Mouse (Mus musculus): ENCODE measurements around the gene Eif1b. TPM values are rescaled to one million over a fixed set of nuclear protein-coding genes. Genes with fewer than 3 reads are reported as not detected.
A peak's percentile ranks its signal among the peaks of the same experiment; 100 is the strongest.
"Not testable (repeated sequence)": the region's sequence is repeated elsewhere in the genome, so short reads cannot be mapped to it uniquely, and the experiment has no call there.

The Eif1b gene
- polyA plus RNA-seq, 1 experiment from 2014 or later, result 342 TPM

DNA sequence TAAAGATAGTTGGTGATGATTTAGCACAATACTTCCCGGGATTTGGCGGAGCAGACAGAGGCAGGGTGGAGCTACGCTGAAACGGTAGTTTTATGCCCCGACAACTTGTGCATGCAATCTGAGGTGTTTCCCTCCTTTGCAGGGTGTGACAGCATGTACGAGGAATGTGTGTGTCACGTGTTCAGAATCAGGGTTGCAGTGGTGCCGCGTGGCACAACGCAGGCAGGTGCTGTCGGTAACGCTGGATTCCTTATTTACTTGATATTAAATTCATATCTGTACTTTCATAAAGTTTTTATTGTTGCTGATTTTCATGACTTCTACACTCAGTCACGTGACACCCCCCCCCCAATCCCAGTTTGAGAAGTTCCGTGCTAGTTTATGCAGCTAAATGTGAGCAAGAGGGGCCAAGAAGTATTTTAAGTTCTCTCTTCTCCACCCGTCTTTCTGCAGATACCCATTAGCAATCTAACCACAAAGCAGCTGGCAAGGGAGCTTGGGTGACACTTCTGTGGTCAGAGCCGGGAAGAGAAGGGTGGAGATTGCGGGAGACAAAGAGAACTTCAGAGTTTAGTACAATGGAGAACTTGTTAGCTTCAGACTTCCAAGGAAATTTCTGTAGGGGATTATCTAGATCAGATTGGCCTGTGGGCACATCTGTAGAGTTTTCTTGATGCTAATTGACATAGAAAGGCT, 36.9 kb downstream of the Eif1b start:
- no peak for ATAC-seq (ENCODE audit: low read depth)
- Histone ChIP-seq H3K27ac (replicated peaks) (no peak overlapping the region), H3K4me3 (no peak overlapping the region), H3K9ac (no peak overlapping the region), H3K36me3 (no peaks in the 10 kb centered on the region), H3K9me3 (no peaks in the 10 kb centered on the region; the same call in 1 of the 2 replicates), H3K4me2 (no peak overlapping the region), H3K27me3 (no peaks in the 10 kb centered on the region), H3K4me1 (replicated peaks) (no peaks in the 10 kb centered on the region)
- 85% methylated on average over 17 of the region's 17 CpGs for WGBS

DNA sequence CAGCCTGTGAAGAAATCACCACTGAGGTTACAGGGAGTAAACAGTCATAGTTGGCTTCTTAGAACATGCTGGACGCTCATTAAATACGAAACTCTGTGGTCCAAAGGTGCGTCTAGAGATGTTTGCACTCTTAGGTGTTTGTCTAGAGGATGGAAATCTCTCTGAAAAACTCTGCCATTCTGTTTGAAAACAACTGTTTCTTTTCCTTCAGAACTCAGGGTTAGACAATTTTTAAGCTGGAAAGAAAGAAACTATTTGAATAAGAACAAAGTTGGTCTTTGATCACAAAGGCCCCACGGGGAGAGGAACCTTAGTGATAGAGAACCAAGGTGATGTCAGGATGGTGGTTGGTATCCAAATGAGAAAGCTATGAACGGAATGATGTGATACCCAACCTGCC, 38.4 kb downstream of the Eif1b start:
- Histone ChIP-seq H3K9me3 (no peaks in the 10 kb centered on the region; the same call in 1 of the 2 replicates), H3K36me3 (no peaks in the 10 kb centered on the region), H3K4me1 (replicated peaks) (no peaks in the 10 kb centered on the region), H3K9ac (no peak overlapping the region), H3K27me3 (no peaks in the 10 kb centered on the region), H3K4me3 (no peak overlapping the region), H3K27ac (replicated peaks) (no peak overlapping the region), H3K4me2 (no peak overlapping the region)
- WGBS, result 92% methylated on average over 5 of the region's 5 CpGs
- ATAC-seq (ENCODE audit: low read depth), result no peak

DNA sequence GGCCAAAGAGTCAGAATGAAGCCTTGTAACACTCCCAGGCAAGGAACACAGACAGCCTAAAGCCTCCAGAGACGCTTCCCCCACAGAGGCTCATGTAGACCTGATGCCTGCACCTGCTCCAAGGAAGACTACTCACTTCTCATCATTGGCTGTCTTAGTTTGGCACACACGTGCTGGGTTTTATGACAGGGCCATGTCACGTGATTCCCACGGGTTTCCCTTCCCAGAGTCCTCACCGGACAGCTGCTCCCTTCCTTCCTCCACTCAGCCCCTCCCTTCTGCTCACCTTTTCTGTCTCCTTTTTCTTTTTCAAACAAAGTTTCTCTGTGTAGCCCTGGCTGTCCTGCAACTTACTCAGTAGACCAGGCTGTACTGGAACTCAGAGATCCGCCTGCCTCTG, 40.0 kb downstream of the Eif1b start:
- Histone ChIP-seq H3K27me3 (no peaks in the 10 kb centered on the region), H3K4me2 (no peak overlapping the region), H3K9me3 (no peaks in the 10 kb centered on the region; the same call in 1 of the 2 replicates), H3K9ac (no peak overlapping the region), H3K27ac (replicated peaks) (no peak overlapping the region), H3K4me1 (replicated peaks) (no peaks in the 10 kb centered on the region), H3K4me3 (no peak overlapping the region), H3K36me3 (no peaks in the 10 kb centered on the region)
- no peak for ATAC-seq (ENCODE audit: low read depth)
- 85% methylated on average over 6 of the region's 6 CpGs for WGBS

DNA sequence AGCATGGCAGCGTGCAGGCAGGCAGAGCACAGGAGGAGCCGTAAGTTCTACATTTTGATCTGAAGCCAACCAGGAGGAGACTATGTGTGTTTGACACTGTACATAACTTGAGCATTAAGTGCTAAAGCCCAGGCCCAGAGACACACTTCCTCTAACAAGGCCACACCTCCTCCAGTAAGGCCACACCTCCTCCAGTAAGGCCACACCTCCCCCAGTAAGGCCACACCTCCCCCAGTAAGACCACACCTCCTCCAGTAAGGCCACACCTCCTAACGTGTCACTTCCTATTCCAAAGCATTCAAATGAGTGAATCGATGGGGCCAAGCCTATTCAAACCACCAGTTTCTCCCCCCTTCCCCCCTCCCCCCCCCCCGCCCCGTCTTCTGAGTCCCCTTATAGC, 40.7 kb downstream of the Eif1b start:
- Histone ChIP-seq H3K4me1 (replicated peaks) (no peaks in the 10 kb centered on the region), H3K4me2 (no peak overlapping the region), H3K36me3 (no peaks in the 10 kb centered on the region), H3K9me3 (no peaks in the 10 kb centered on the region; the same call in 1 of the 2 replicates), H3K9ac (no peak overlapping the region), H3K27ac (replicated peaks) (no peak overlapping the region), H3K4me3 (no peak overlapping the region), H3K27me3 (no peaks in the 10 kb centered on the region)
- whole genome bisulfite sequencing, result 87% methylated on average over 6 of the region's 6 CpGs
- no peak for ATAC-seq (ENCODE audit: low read depth)

DNA sequence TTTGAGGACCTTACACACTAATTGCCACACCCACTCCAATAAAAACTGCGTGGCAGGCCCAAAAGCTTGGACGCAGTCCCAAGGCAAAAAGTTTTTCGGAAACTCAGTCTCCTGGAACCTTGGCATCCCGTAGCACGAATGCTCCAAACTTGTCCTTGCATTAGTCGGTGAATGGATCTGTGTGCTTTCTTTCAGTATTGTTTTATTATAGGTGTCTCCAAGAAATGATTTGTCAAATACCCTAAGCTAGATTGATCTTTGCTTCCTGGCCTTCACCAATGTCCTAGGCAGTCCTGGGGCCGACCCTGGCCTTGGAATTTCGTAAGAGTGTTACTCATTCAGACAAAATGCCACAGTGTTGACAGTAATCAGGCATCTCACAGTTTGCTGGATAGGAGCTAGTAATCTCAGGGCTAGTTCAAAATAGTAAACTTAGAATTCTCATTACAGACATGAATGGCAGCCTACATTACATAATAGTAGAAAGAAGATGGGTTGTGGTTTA, 41.5 kb downstream of the Eif1b start:
- not testable (repeated sequence) for H3K36me3 ChIP-seq; H3K27me3 ChIP-seq; H3K9ac ChIP-seq; H3K27ac ChIP-seq (replicated peaks); H3K4me2 ChIP-seq; ATAC-seq (ENCODE audit: low read depth); H3K4me3 ChIP-seq; H3K9me3 ChIP-seq; H3K4me1 ChIP-seq (replicated peaks)
- 94% methylated on average over 8 of the region's 8 CpGs for WGBS

DNA sequence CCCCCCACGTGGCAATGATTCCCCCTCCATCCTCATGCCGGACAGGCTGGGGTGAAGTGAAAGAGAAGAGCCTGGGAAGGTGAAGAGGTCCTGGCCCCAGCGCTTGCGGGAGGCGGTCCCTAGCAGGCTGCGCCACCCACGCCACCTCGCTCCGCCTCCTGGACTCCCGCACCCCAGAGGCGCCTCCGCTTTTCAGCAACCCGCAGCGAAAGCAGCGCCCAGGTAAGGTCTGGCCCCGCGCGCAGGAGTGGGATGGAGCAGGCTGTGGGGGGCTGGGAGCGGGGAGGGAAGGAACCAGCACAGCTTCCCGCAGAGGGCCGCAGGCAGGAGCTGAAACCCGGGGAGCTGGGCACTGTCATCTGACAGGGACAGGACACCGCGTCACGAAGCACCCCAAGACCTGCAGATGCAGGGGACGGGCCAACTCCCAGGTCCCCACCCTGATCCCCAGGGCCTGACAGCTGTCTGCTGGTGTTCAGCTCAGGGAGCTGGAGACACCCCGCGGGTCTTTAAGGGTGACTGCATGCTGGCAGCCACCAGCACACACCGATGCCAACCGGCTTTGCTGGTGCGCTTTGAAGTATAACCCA, 47.7 kb downstream of the Eif1b start, which contains the start of gene Entpd3:
Gene Entpd3 (plus strand): TSS at position 157 of the 590 bp plus-strand sequence.
- ATAC-seq (ENCODE audit: low read depth), result peak; percentile 63
- 1% methylated on average over 31 of the region's 31 CpGs for WGBS

DNA sequence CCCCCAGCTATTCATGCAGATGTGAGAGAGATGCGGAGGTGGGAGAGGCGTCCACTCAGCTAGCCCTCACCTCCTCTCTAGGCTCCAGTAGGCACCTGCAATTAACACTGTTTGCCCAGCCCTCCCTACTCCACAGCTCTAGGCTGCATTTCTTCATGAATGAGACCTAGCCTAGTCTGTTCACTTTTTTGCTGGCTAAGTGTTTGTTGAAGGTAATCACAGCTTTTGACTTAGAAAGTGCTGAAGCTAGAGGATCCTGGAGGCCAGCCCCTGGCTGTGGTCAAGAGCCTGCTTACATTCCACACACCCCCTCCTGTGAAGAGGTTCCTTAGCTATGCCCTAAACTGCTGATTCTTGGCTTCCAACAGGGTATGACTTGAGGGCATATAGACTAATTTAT, 49.4 kb downstream of the Eif1b start:
- 43% methylated on average over 2 of the region's 2 CpGs for WGBS
- peaks cover 40% of the 10 kb centered on the region for H3K27me3 ChIP-seq
- H3K27ac ChIP-seq (replicated peaks), result no peak overlapping the region
- H3K4me3 ChIP-seq, result no peak overlapping the region
- H3K9ac ChIP-seq, result no peak overlapping the region
- H3K4me1 ChIP-seq (replicated peaks), result peaks cover 11% of the 10 kb centered on the region
- no peak overlapping the region for H3K4me2 ChIP-seq
- ATAC-seq (ENCODE audit: low read depth), result no peak
- no peaks in the 10 kb centered on the region for H3K9me3 ChIP-seq
- H3K36me3 ChIP-seq, result no peaks in the 10 kb centered on the region

More for the DNA sequence above, 47.7 kb downstream of the Eif1b start, which contains the start of gene Entpd3:
- H3K36me3 ChIP-seq, result no peaks in the 10 kb centered on the region
- peaks cover 11% of the 10 kb centered on the region for H3K4me1 ChIP-seq (replicated peaks)
- peaks cover 40% of the 10 kb centered on the region for H3K27me3 ChIP-seq
- H3K27ac ChIP-seq (replicated peaks), result no peak within 1 kb of the TSS
- peak within 1 kb of the TSS; percentile 76 for H3K4me2 ChIP-seq
- H3K4me3 ChIP-seq, result peak within 1 kb of the TSS; percentile 44
- H3K9ac ChIP-seq, result peak within 1 kb of the TSS; percentile 66
- no peaks in the 10 kb centered on the region for H3K9me3 ChIP-seq

DNA sequence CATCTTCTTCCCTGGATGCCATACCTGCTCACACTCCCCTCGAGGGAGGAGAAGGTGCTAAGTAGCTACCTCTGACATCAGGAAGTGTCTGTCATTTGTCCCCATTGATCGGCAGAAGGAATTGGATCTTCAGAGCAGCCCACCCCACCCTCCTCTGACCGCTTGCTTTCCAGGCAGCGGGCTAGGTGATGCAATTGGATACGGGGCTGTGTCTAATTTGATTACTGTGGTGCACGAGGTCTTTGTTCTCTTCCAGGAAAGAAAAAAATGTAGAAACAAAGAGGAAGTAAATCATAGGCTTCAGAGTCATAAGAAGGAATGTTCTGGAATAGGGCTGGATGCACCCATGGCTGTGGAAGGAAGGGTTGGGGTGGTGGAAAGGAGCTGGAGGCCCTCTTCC, 50.2 kb downstream of the Eif1b start:
- H3K4me3 ChIP-seq, result no peak overlapping the region
- H3K36me3 ChIP-seq, result no peaks in the 10 kb centered on the region
- H3K9ac ChIP-seq, result no peak overlapping the region
- H3K9me3 ChIP-seq, result no peaks in the 10 kb centered on the region
- H3K27ac ChIP-seq (replicated peaks), result no peak overlapping the region
- ATAC-seq (ENCODE audit: low read depth), result no peak
- H3K4me1 ChIP-seq (replicated peaks), result peaks cover 16% of the 10 kb centered on the region
- H3K27me3 ChIP-seq, result peaks cover 40% of the 10 kb centered on the region
- no peak overlapping the region for H3K4me2 ChIP-seq
- WGBS, result 24% methylated on average over 6 of the region's 6 CpGs

Other genes starting within 250 kb of the Eif1b start
- gene Myrip, start 190.7 kb upstream of the Eif1b start, polyA plus RNA-seq (2015; fragmentation: Nextera tagmentation; extraction: Ambion mirVana), result 3.6 and 4.5 TPM in 2 replicates
- gene Entpd3, start 47.6 kb downstream of the Eif1b start, polyA plus RNA-seq (2015; fragmentation: Nextera tagmentation; extraction: Ambion mirVana), result 1.2 and 1.5 TPM in 2 replicates
- gene Rpl14, start 79.2 kb downstream of the Eif1b start, polyA plus RNA-seq (2015; fragmentation: Nextera tagmentation; extraction: Ambion mirVana), result 434 and 497 TPM in 2 replicates

All from neural tube, embryonic 13.5 days (tissue).